Mouse (Mus musculus) liver, postnatal 0 days (tissue): ENCODE measurements around the gene Lpcat2b. TPM values are rescaled to one million over a fixed set of nuclear protein-coding genes. Genes with fewer than 3 reads are reported as not detected.

Source experiments
- ATAC-seq: fragments of 200-750 bp; cut with Nextera tagmentation; 2 replicates; pipeline ENCODE4 v1.8.0; 2017; ENCODE audit warnings: mild to moderate bottlenecking, moderate library complexity
- DNase-seq: peaks from one replicate; pipeline ENCODE4 v3.0.0-alpha.2; 2016
- H3K27ac ChIP-seq: fragments of 300-500 bp; sonication (generic); 2 replicates; pipeline ENCODE4 v1.5.1; 2014; ENCODE audit warnings: antibody characterized with exemption, moderate library complexity, mild to moderate bottlenecking, low read depth
- H3K27me3 ChIP-seq: fragments of 300-500 bp; sonication (generic); 2 replicates; pipeline ENCODE4 v1.6.1; 2014; ENCODE audit warnings: low read length, control low read depth, mixed read lengths; ENCODE audit not compliant: insufficient read depth
- H3K36me3 ChIP-seq: fragments of 300-500 bp; sonication (generic); replicated peaks from 2 replicates; pipeline ENCODE4 v1.6.1; 2014; ENCODE audit warnings: mild to moderate bottlenecking, control low read depth, low read length, moderate library complexity, mixed read lengths; ENCODE audit not compliant: insufficient read depth
- H3K4me1 ChIP-seq: fragments of 300-500 bp; sonication (generic); 2 replicates; pipeline ENCODE4 v1.6.1; 2014; ENCODE audit warnings: antibody characterized with exemption, mild to moderate bottlenecking, control low read depth; ENCODE audit not compliant: insufficient read depth
- H3K4me2 ChIP-seq: fragments of 300-500 bp; sonication (generic); 2 replicates; pipeline ENCODE4 v1.6.1; 2014; ENCODE audit warnings: low read depth, mild to moderate bottlenecking, low read length, moderate library complexity, mixed read lengths
- H3K4me3 ChIP-seq: fragments of 300-500 bp; sonication (generic); 2 replicates; pipeline ENCODE4 v1.5.1; 2014; ENCODE audit warnings: low read depth, low read length
- H3K9ac ChIP-seq: fragments of 300-500 bp; sonication (generic); replicated peaks from 2 replicates; pipeline ENCODE4 v1.6.1; 2014; ENCODE audit warnings: mild to moderate bottlenecking, moderate library complexity
- H3K9me3 ChIP-seq: fragments of 300-500 bp; sonication (generic); 2 replicates; pipeline ENCODE4 v1.6.1; 2016; ENCODE audit warnings: mild to moderate bottlenecking, control low read depth, low read length, mixed read lengths
- CTCF ChIP-seq: sonication (generic); IDR thresholded peaks from 2 replicates; pipeline ENCODE4 v1.5.1; 2016; ENCODE audit warnings: antibody characterized with exemption, low read depth
- EP300 ChIP-seq: IDR thresholded peaks from 2 replicates; pipeline ENCODE4 v1.6.1; 2016; ENCODE audit warnings: antibody characterized with exemption, low read depth, mild to moderate bottlenecking
- WGBS: fragments of 180-500 bp; shearing (Covaris S2); extraction: QIAGEN DNeasy Blood & Tissue Kit; methylation state at CpG from one replicate; pipeline ENCODE4 v1.1.7; 2014; ENCODE audit not compliant: insufficient replicate concordance; 5-methylcytosine and 5-hydroxymethylcytosine counted together
- polyA plus RNA-seq: library from polyadenylated mRNA; unstranded; fragments of >200 nt; fragmentation: Nextera tagmentation; extraction: Ambion mirVana; gene quantifications from 2 replicates; pipeline ENCODE4 v1.2.1, GENCODE M21; 2015

Lpcat2b gene
- polyA plus RNA-seq, 1 experiment from 2014 or later, result not detected

DNA sequence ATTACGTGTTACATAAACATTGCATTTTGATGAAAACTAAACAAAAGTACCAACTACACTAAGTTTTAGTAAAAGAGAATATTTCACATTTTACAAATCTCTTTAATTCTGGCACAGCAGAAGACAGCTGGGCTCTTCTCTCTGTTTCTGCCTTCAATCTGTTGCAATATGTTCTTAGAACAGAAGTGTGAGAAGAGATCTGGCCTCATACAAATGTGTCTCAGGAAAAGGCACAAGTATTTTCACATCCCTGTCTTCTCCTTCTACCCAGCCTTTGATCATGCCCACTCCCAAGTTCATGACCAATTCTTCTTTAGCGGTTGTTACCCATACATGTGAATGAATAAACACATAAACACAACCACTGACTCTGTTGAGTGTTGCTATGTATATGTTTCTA is 16.3 kb upstream of the Lpcat2b start:
- Histone ChIP-seq H3K4me3 (no peak overlapping the region), H3K4me2 (no peak overlapping the region), H3K9me3 (no peaks in the 10 kb centered on the region), H3K36me3 (no peaks in the 10 kb centered on the region), H3K4me1 (no peaks in the 10 kb centered on the region), H3K9ac (no peak overlapping the region), H3K27me3 (no peaks in the 10 kb centered on the region), H3K27ac (no peak overlapping the region)
- TF ChIP-seq EP300, result no peak
- no peak for TF ChIP-seq CTCF
- WGBS, result 76% methylated on average over 2 of the region's 2 CpGs
- no peak for ATAC-seq
- no peak for DNase-seq

DNA sequence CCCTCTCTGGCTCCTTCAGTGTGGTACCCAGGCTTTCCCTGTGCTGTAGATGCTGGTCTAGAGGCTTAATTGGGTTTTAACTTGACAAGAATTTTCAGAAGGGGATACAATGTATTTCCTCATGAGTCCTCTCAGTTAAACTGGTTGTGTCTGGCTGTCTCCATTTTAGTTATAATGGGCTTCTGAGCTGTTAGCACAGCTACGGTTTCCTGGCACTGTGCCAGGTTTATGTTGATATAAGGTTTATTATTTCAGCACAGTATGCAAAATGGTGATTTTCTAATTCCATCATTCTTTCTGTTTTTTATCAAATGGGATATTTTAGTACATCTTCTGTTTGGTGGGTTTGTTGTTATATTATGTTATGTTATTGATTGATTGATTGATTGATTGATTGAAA is 9.7 kb upstream of the Lpcat2b start:
- Histone ChIP-seq H3K9ac (no peak overlapping the region), H3K36me3 (no peaks in the 10 kb centered on the region), H3K4me3 (no peak overlapping the region), H3K27me3 (no peaks in the 10 kb centered on the region), H3K4me2 (no peak overlapping the region), H3K9me3 (no peaks in the 10 kb centered on the region), H3K27ac (no peak overlapping the region), H3K4me1 (no peaks in the 10 kb centered on the region)
- no peak for DNase-seq
- no peak for TF ChIP-seq CTCF
- TF ChIP-seq EP300, result no peak
- no peak for ATAC-seq
- 33% methylated on average over 1 of the region's 1 CpGs for WGBS

DNA sequence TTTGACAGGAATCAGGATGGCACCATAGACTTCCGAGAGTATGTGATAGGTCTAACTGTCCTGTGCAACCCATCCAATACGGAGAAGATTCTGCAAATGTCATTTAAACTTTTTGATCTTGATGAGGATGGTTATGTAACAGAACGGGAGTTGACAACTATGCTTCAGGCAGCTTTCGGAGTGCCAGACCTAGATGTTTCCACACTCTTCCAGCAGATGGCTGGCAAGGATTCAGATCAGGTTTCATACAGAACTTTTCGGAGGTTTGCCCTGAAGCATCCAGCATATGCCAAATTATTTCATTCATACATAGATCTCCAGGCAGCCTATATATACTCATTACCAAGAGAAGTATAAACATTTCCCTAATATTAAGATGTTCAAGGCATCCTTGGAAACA is 2.7 kb downstream of the Lpcat2b start:
- no peaks in the 10 kb centered on the region for H3K36me3 ChIP-seq
- WGBS, result 82% methylated on average over 5 of the region's 5 CpGs
- H3K27me3 ChIP-seq, result no peaks in the 10 kb centered on the region
- peaks cover 10% of the 10 kb centered on the region for H3K4me1 ChIP-seq
- H3K4me3 ChIP-seq, result no peak overlapping the region
- ATAC-seq (no peak), DNase-seq (no peak)
- no peaks in the 10 kb centered on the region for H3K9me3 ChIP-seq
- TF ChIP-seq CTCF, result no peak
- TF ChIP-seq EP300, result no peak
- H3K9ac ChIP-seq, result no peak overlapping the region
- H3K4me2 ChIP-seq, result no peak overlapping the region
- no peak overlapping the region for H3K27ac ChIP-seq

DNA sequence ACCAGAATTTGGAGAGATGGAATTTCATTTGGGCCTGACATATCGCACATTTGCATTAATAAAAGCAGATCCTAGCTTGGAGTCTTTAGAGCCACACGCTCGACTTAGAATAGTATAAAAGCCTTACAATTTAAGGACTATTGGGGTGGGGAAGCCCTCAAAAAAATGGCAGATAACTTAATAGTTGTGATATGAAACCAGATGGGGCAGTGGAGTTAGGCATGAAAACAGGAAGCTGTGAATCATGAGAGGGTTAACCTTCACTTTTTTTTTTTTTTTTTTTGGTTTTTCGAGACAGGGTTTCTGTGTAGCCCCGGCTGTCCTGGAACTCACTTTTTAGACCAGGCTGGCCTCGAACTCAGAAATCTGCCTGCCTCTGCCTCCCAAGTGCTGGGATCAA is 4.8 kb downstream of the Lpcat2b start:
- Histone ChIP-seq H3K27me3 (no peaks in the 10 kb centered on the region), H3K9ac (no peak overlapping the region), H3K36me3 (no peaks in the 10 kb centered on the region), H3K4me2 (no peak overlapping the region), H3K4me3 (no peak overlapping the region), H3K27ac (no peak overlapping the region), H3K4me1 (peaks cover 11% of the 10 kb centered on the region), H3K9me3 (no peaks in the 10 kb centered on the region)
- TF ChIP-seq EP300, result no peak
- no peak for TF ChIP-seq CTCF
- ATAC-seq, result no peak
- WGBS, result 74% methylated on average over 6 of the region's 6 CpGs
- no peak for DNase-seq

DNA sequence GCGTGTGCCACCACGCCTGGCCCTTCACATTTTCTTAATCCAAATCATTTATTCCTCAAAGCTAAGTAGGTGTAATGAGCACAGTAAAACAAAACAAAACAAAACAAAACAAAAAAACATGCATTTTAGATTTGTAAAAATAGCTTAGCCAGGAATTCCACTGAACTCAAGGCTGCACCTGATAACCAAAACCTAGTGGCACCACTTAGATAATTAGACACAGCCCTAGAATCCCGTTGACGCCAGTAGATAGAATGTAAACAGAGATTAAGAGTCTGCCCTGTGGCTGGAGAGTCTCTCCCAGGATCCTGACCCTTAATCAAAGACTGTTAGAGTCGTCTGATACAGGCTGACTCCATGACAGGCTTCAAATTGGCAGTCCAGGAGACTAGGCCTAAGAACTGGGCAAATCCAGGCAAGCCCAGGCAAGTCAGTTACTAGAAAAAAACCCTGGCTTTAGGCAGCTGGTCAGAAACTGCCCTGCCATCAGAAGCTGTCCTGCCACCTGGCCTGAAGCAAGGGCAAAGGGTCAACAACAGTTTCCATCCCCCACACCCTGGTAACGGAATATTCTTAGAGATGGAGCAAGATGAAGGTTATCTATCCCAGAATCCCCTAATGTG is 5.3 kb downstream of the Lpcat2b start:
- DNase-seq (no peak), ATAC-seq (no peak)
- Histone ChIP-seq H3K4me3 (no peak overlapping the region), H3K27me3 (no peaks in the 10 kb centered on the region), H3K36me3 (no peaks in the 10 kb centered on the region), H3K27ac (no peak overlapping the region), H3K9ac (no peak overlapping the region), H3K9me3 (no peaks in the 10 kb centered on the region), H3K4me2 (0 out of 2 replicates have a peak overlapping the region, but pooled peaks have one; percentile 82), H3K4me1 (peaks cover 11% of the 10 kb centered on the region)
- TF ChIP-seq EP300 (0 out of 2 replicates have a peak, but pooled peaks have one; percentile 12), CTCF (no peak)
- 73% methylated on average over 6 of the region's 6 CpGs for WGBS

DNA sequence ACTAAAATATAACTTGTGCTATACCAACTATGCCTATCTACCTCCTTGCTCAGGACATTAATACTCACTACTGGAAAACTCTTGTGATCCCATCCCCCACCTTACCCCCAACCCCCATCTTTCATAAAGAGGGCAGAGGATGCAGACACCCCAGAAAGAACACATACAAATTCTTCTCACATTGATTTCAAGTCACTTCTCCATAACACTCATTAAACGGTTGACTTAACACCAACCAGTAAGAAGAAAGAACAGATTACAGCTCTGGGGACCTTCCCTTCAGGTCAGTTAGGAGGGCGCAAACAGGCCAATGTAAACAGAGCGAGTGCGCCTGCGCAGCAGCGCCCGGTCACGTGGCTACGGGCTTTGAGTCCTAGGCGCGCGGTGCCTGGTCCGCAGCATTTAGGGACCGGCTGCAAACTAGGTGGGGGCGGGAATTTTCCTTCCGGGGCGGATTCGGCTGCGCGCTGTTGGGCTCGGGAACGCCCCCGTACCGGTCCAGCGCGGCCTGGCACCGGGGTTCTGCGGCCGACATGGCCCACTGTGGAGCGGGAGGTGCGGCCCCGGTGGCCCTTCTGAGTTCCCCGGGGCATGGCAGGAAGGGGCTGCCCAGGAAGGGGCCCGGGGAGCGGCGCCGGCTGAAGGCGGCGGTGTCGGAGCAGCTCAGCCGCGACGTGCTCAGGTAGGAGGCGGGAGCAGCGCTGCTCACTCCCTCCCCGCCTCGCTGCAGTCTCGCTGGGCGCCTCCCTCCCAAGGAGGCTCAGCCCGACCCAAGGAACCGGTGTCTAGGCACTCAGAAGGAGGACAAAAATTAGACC is 6.3 kb downstream of the Lpcat2b start, which contains the start of gene Btbd8:
Gene Btbd8, plus strand, starts transcription at position 534 of the 818 bp plus-strand sequence.
- H3K9ac ChIP-seq, result peak within 1 kb of the TSS; percentile 96
- DNase-seq (peak; percentile 97), ATAC-seq (peak; percentile 94)
- peak within 1 kb of the TSS; percentile 93 for H3K4me3 ChIP-seq
- H3K9me3 ChIP-seq, result no peaks in the 10 kb centered on the region
- WGBS, result under 1% methylated on average over 51 of the region's 51 CpGs
- no peaks in the 10 kb centered on the region for H3K36me3 ChIP-seq
- H3K27ac ChIP-seq, result peak within 1 kb of the TSS; percentile 90
- peaks cover 11% of the 10 kb centered on the region for H3K4me1 ChIP-seq
- H3K4me2 ChIP-seq, result peak within 1 kb of the TSS; percentile 82
- TF ChIP-seq EP300, result peak; percentile 49; the same call in 1 of the 2 replicates
- peak; percentile 10; the same call in 1 of the 2 replicates for TF ChIP-seq CTCF
- no peaks in the 10 kb centered on the region for H3K27me3 ChIP-seq
